Mouse (Mus musculus): ENCODE results near the gene Gm21767.
"Not testable (repeated sequence)": the region's sequence is repeated elsewhere in the genome, so short reads cannot be mapped to it uniquely, and the experiment has no call there.

Gene Gm21767

GRCm38 (mm10) chrY:13941438-13941837 lies at the start of gene Gm21767:
Gene Gm21767 (plus strand): TSS chrY:13941738.
- not testable (repeated sequence) for DNase-seq (ENCODE audit: low spot score)
